Mouse (Mus musculus): Measurements from ENCODE around the gene Rflna. TPM values are rescaled to one million over a fixed set of nuclear protein-coding genes. Genes with fewer than 3 reads are reported as not detected.

Rflna gene
- polyA plus RNA-seq, 1 experiment: not detected

- TF ChIP-seq CTCF (IDR thresholded peaks at IDR 0.05; ENCODE audit: control insufficient read depth, insufficient read depth, low read length): no peak
- no peak for TF ChIP-seq POLR2A (IDR thresholded peaks at IDR 0.05; ENCODE audit: borderline replicate concordance, control insufficient read depth, low read depth, low read length)
- 7% methylated on average over 6 of the region's 6 CpGs for WGBS
- Histone ChIP-seq H3K27ac (ENCODE audit: control insufficient read depth, insufficient read depth, low read depth, low read length, poor library complexity) (no peak overlapping the region), H3K4me1 (ENCODE audit: control insufficient read depth, insufficient read depth, low read length) (no peaks in the 10 kb centered on the region), H3K4me3 (replicated peaks; ENCODE audit: control insufficient read depth, low read depth, low read length) (no peak overlapping the region)
These were observed 6.2 kb upstream of the Rflna start for GRCm38 (mm10) chr5:124996816-124997215.

DNA sequence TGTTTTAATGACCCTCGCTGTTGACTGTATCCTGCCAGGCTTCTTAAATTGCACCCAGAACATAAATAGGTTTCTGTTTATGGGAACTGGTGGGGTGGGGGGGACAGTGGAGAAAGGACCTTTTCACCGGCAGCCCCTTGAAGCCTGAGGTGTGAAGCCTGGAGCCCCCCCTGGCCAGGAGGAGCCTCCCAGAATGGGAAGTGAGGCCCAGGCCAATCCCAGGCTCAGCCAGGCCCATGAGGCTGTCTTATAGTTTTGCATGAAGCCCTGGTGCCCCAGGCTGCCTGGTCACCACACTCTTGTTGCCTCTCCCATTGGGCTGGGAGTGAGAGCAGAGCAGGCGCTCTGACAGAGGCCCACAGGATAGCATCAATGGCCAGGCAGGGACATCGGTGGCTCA lies 5.1 kb upstream of the Rflna start:
- WGBS: 84% methylated on average over 4 of the region's 4 CpGs
- Histone ChIP-seq H3K27ac (ENCODE audit: control insufficient read depth, insufficient read depth, low read depth, low read length, poor library complexity) (no peak overlapping the region), H3K4me3 (replicated peaks; ENCODE audit: control insufficient read depth, low read depth, low read length) (no peak overlapping the region), H3K4me1 (ENCODE audit: control insufficient read depth, insufficient read depth, low read length) (no peaks in the 10 kb centered on the region)
- TF ChIP-seq CTCF (IDR thresholded peaks at IDR 0.05; ENCODE audit: control insufficient read depth, insufficient read depth, low read length) (no peak), POLR2A (IDR thresholded peaks at IDR 0.05; ENCODE audit: borderline replicate concordance, control insufficient read depth, low read depth, low read length) (no peak)

GRCm38 (mm10) chr5:125000756-125001250 lies 2.2 kb upstream of the Rflna start:
- WGBS: 80% methylated on average over 10 of the region's 10 CpGs
- Histone ChIP-seq H3K4me3 (replicated peaks; ENCODE audit: control insufficient read depth, low read depth, low read length) (no peak overlapping the region), H3K27ac (ENCODE audit: control insufficient read depth, insufficient read depth, low read depth, low read length, poor library complexity) (no peak overlapping the region), H3K4me1 (ENCODE audit: control insufficient read depth, insufficient read depth, low read length) (no peaks in the 10 kb centered on the region)
- TF ChIP-seq CTCF (IDR thresholded peaks at IDR 0.05; ENCODE audit: control insufficient read depth, insufficient read depth, low read length) (no peak), POLR2A (IDR thresholded peaks at IDR 0.05; ENCODE audit: borderline replicate concordance, control insufficient read depth, low read depth, low read length) (no peak)

GRCm38 (mm10) chr5:125003873-125004255 lies 843 bp downstream of the Rflna start:
- Histone ChIP-seq H3K27ac (ENCODE audit: control insufficient read depth, insufficient read depth, low read depth, low read length, poor library complexity) (no peak overlapping the region), H3K4me1 (ENCODE audit: control insufficient read depth, insufficient read depth, low read length) (no peaks in the 10 kb centered on the region), H3K4me3 (replicated peaks; ENCODE audit: control insufficient read depth, low read depth, low read length) (no peak overlapping the region)
- 27% methylated on average over 15 of the region's 15 CpGs for WGBS
- TF ChIP-seq CTCF (IDR thresholded peaks at IDR 0.05; ENCODE audit: control insufficient read depth, insufficient read depth, low read length) (no peak), POLR2A (IDR thresholded peaks at IDR 0.05; ENCODE audit: borderline replicate concordance, control insufficient read depth, low read depth, low read length) (no peak)

DNA sequence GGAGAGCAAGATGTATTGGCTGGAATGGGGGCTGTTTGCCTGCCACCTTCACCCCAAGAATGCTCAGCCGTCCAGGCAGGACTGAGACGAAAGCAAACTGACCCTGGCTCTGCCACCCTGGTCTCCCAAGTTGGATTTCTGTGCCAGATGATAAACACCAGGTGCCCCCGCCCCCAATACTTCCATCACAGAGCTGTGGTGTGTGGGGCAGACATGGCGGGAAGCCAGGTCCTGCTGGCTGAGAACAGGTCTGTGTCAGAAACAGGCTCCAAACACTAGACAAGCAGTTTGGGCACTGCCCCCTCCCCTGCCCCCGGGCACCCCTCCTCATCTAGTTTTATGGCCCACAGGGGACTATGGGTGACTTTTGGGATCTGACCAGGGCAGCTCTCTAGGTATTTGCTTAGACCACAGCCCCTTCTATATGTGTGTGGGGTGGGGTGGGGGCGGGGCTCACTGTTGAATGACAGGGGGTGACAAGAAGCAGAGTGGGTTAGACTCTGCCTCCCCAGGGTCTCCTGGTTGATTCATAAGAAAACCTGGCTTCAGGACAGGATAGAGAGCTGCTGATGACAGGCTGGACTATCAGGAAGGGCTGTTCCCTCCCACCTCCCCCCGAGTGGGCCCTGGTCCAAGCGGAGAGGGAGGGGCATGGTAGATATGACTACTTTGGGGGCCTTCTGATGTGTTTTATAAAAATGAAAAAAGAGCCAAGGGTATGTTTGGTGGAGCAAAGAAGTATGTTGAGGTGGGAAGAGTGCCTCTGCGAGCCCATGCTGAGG lies 3.0 kb downstream of the Rflna start:
- no peak overlapping the region for H3K27ac ChIP-seq (ENCODE audit: control insufficient read depth, insufficient read depth, low read depth, low read length, poor library complexity)
- no peak for TF ChIP-seq CTCF (IDR thresholded peaks at IDR 0.05; ENCODE audit: control insufficient read depth, insufficient read depth, low read length)
- TF ChIP-seq POLR2A (IDR thresholded peaks at IDR 0.05; ENCODE audit: borderline replicate concordance, control insufficient read depth, low read depth, low read length): no peak
- WGBS: 58% methylated on average over 9 of the region's 9 CpGs
- H3K4me3 ChIP-seq (replicated peaks; ENCODE audit: control insufficient read depth, low read depth, low read length): no peak overlapping the region
- H3K4me1 ChIP-seq (ENCODE audit: control insufficient read depth, insufficient read depth, low read length): no peaks in the 10 kb centered on the region

- WGBS: 74% methylated on average over 5 of the region's 5 CpGs
- Histone ChIP-seq H3K4me3 (replicated peaks; ENCODE audit: control insufficient read depth, low read depth, low read length) (no peak overlapping the region), H3K4me1 (ENCODE audit: control insufficient read depth, insufficient read depth, low read length) (no peaks in the 10 kb centered on the region)
These were observed 3.9 kb downstream of the Rflna start for GRCm38 (mm10) chr5:125006896-125007295.

GRCm38 (mm10) chr5:125011166-125011565 lies 8.1 kb downstream of the Rflna start:
- 88% methylated on average over 24 of the region's 24 CpGs for WGBS
- TF ChIP-seq POLR2A (IDR thresholded peaks at IDR 0.05; ENCODE audit: borderline replicate concordance, control insufficient read depth, low read depth, low read length) (no peak), CTCF (IDR thresholded peaks at IDR 0.05; ENCODE audit: control insufficient read depth, insufficient read depth, low read length) (no peak)
- H3K4me3 ChIP-seq (replicated peaks; ENCODE audit: control insufficient read depth, low read depth, low read length): no peak overlapping the region
- H3K4me1 ChIP-seq (ENCODE audit: control insufficient read depth, insufficient read depth, low read length): no peaks in the 10 kb centered on the region
- H3K27ac ChIP-seq (ENCODE audit: control insufficient read depth, insufficient read depth, low read depth, low read length, poor library complexity): no peak overlapping the region

More at GRCm38 (mm10) chr5:125006896-125007295, 3.9 kb downstream of the Rflna start:
- TF ChIP-seq CTCF (IDR thresholded peaks at IDR 0.05; ENCODE audit: control insufficient read depth, insufficient read depth, low read length) (no peak), POLR2A (IDR thresholded peaks at IDR 0.05; ENCODE audit: borderline replicate concordance, control insufficient read depth, low read depth, low read length) (no peak)
- H3K27ac ChIP-seq (ENCODE audit: control insufficient read depth, insufficient read depth, low read depth, low read length, poor library complexity): no peak overlapping the region

GRCm38 (mm10) chr5:125011628-125012027 lies 8.6 kb downstream of the Rflna start:
- Histone ChIP-seq H3K27ac (ENCODE audit: control insufficient read depth, insufficient read depth, low read depth, low read length, poor library complexity) (no peak overlapping the region), H3K4me1 (ENCODE audit: control insufficient read depth, insufficient read depth, low read length) (no peaks in the 10 kb centered on the region), H3K4me3 (replicated peaks; ENCODE audit: control insufficient read depth, low read depth, low read length) (no peak overlapping the region)
- 84% methylated on average over 8 of the region's 8 CpGs for WGBS
- TF ChIP-seq POLR2A (IDR thresholded peaks at IDR 0.05; ENCODE audit: borderline replicate concordance, control insufficient read depth, low read depth, low read length) (no peak), CTCF (IDR thresholded peaks at IDR 0.05; ENCODE audit: control insufficient read depth, insufficient read depth, low read length) (no peak)

Data from bone marrow, adult 2 months (tissue).